Mouse (Mus musculus) heart, embryonic 15.5 days (tissue): ENCODE measurements around the gene Med31. TPM values are rescaled to one million over a fixed set of nuclear protein-coding genes. Genes with fewer than 3 reads are reported as not detected.

Experiments used
- ATAC-seq: fragments of 200-750 bp; cut with Nextera tagmentation; replicated peaks from 2 replicates; pipeline ENCODE4 v1.8.0; 2017; ENCODE audit warnings: low read depth, moderate TSS enrichment; ENCODE audit not compliant: insufficient number of reproducible peaks, insufficient read depth, low FRiP score
- H3K27ac ChIP-seq: fragments of 300-500 bp; sonication (generic); 2 replicates; pipeline ENCODE4 v1.5.1; 2015; ENCODE audit warnings: mild to moderate bottlenecking, inconsistent platforms
- H3K27me3 ChIP-seq: fragments of 300-500 bp; sonication (generic); 2 replicates; pipeline ENCODE4 v1.6.1; 2015; ENCODE audit warnings: inconsistent platforms
- H3K36me3 ChIP-seq: fragments of 300-500 bp; sonication (generic); 2 replicates; pipeline ENCODE4 v1.6.1; 2015; ENCODE audit warnings: mild to moderate bottlenecking, inconsistent platforms
- H3K4me1 ChIP-seq: fragments of 300-500 bp; sonication (generic); replicated peaks from 2 replicates; pipeline ENCODE4 v1.6.1; 2015; ENCODE audit warnings: inconsistent platforms
- H3K4me2 ChIP-seq: fragments of 300-500 bp; sonication (generic); 2 replicates; pipeline ENCODE4 v1.6.1; 2015; ENCODE audit warnings: inconsistent platforms, mild to moderate bottlenecking, moderate library complexity
- H3K4me3 ChIP-seq: fragments of 300-500 bp; sonication (generic); 2 replicates; pipeline ENCODE4 v1.5.1; 2015; ENCODE audit warnings: mild to moderate bottlenecking, inconsistent platforms
- H3K9ac ChIP-seq: fragments of 300-500 bp; sonication (generic); 2 replicates; pipeline ENCODE4 v1.6.1; 2015; ENCODE audit warnings: mild to moderate bottlenecking, inconsistent platforms
- H3K9me3 ChIP-seq: fragments of 300-500 bp; sonication (generic); replicated peaks from 2 replicates; pipeline ENCODE4 v1.6.1; 2016; ENCODE audit warnings: inconsistent platforms
- WGBS: fragments of 180-500 bp; shearing (Covaris S2); methylation state at CpG from one replicate; pipeline ENCODE4 v1.1.7; 2015; ENCODE audit warnings: mixed read lengths; 5-methylcytosine and 5-hydroxymethylcytosine counted together
- polyA plus RNA-seq: library from polyadenylated mRNA; unstranded; fragments of >200 nt; fragmentation: Nextera tagmentation; extraction: Ambion mirVana; gene quantifications from 2 replicates; pipeline ENCODE4 v1.2.1, GENCODE M21; 2015

Gene Med31
- polyA plus RNA-seq: 28.2 and 29.4 TPM in 2 replicates

DNA sequence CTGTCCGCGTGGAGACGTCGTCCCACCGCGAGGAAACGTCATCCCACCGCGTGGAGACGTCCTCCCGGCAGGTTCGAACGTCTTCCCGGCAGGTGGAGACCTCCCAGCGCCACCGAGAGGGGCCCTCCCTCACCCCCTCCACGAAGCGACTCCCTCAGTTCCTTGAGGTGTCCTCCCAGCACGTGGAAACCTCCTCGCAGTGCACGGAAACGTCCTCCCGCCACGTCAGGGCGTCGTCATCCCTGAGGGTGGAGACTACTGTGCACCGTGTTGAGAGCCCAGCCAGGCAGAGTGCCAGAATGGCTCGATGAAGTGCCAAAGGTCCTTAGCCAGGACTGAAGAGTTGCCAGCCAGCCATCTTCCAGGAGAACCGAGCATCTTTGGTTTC, at the start of gene Med31:
Gene Med31 (minus strand): TSS at position 183 of the 388 bp plus-strand sequence.
- ATAC-seq: peak; percentile 69
- WGBS: 2% methylated on average over 29 of the region's 29 CpGs

DNA sequence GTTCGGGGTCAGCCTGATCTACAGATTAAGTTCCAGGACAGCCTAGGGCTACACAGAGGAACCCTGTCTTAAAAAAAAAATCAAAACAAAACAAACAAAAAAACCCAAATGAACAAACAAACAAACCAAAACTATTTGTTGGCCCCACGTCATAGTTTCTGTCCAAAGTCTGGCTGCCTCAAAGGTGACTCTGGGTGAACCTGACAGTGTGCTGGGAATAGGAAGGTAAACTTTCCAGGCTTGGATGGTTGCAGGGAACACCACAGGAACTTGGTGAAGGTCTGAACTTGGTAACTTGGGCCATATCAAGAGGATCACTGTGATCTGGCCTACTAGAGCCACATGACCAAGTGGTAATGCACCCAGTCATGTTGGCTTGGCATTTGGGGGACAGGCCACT, 41.0 kb upstream of the Med31 start:
- no peak for ATAC-seq
- Histone ChIP-seq H3K9me3 (no peaks in the 10 kb centered on the region), H3K27ac (no peak overlapping the region), H3K4me1 (no peaks in the 10 kb centered on the region), H3K9ac (no peak overlapping the region), H3K4me2 (no peak overlapping the region), H3K36me3 (no peaks in the 10 kb centered on the region), H3K27me3 (peaks cover 6% of the 10 kb centered on the region; the same call in 1 of the 2 replicates), H3K4me3 (no peak overlapping the region)
- WGBS: 69% methylated on average over 2 of the region's 2 CpGs

More for the DNA sequence above, at the start of gene Med31:
- H3K27me3 ChIP-seq: no peaks in the 10 kb centered on the region
- peaks cover 18% of the 10 kb centered on the region for H3K4me1 ChIP-seq
- peak within 1 kb of the TSS; percentile 78 for H3K27ac ChIP-seq
- H3K36me3 ChIP-seq: peaks cover 18% of the 10 kb centered on the region
- peak within 1 kb of the TSS; percentile 93 for H3K4me3 ChIP-seq
- H3K9me3 ChIP-seq: no peaks in the 10 kb centered on the region
- H3K9ac ChIP-seq: peak within 1 kb of the TSS; percentile 80
- peak within 1 kb of the TSS; percentile 94 for H3K4me2 ChIP-seq

DNA sequence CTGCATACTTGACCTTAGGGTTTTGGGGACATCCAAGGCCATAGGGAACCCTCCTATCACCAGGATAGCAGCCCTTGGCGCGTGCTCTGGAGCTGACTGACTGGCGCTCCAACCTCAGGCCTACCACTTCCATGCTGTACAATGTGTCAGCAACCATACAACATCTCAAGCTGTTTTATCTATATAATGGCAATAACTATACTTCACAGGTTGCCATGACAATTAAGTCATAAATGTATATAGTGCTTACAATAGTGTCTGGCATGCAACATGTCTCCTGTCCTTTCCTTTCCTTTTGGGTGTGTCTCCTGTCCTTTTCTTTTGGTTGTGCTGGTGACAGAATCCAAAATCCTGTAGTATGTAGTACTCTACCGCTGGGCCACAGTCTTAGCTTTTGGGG, 40.2 kb upstream of the Med31 start:
- Histone ChIP-seq H3K4me3 (no peak overlapping the region), H3K9me3 (no peaks in the 10 kb centered on the region), H3K27ac (no peak overlapping the region), H3K9ac (no peak overlapping the region), H3K36me3 (no peaks in the 10 kb centered on the region), H3K27me3 (peaks cover 6% of the 10 kb centered on the region; the same call in 1 of the 2 replicates), H3K4me2 (no peak overlapping the region), H3K4me1 (no peaks in the 10 kb centered on the region)
- WGBS: 91% methylated on average over 4 of the region's 4 CpGs
- ATAC-seq: no peak

DNA sequence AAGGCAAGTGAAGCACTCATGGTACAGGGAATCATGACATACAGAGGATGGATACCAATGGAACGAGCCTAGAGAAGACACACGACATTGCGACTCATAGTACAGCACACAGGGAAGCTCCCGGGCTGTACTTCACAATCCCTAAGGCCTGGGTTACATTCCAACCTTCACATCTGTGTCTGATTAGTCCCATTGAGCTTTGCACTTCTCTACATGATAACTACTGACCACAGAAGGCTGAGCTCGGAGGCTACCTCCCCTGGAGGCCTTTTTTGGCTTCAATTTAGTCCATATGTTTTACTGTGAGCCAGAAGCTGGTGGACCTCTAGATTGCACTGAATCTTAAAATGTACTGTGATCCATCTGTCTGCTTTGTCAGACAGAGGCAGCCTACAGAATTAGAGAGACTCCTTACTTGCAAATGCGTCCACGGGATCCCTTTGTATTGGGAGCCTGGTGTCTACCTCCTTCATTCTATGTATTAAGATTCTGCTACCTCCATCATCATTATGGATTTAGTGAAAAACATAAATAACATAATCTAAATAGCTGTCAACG, 29.9 kb upstream of the Med31 start:
- no peak overlapping the region for H3K4me3 ChIP-seq
- ATAC-seq: no peak
- no peak overlapping the region for H3K27ac ChIP-seq
- H3K4me1 ChIP-seq: no peaks in the 10 kb centered on the region
- H3K27me3 ChIP-seq: peaks cover 6% of the 10 kb centered on the region
- H3K4me2 ChIP-seq: no peak overlapping the region
- H3K36me3 ChIP-seq: no peaks in the 10 kb centered on the region
- no peak overlapping the region for H3K9ac ChIP-seq
- H3K9me3 ChIP-seq: no peaks in the 10 kb centered on the region
- WGBS: 71% methylated on average over 8 of the region's 8 CpGs

DNA sequence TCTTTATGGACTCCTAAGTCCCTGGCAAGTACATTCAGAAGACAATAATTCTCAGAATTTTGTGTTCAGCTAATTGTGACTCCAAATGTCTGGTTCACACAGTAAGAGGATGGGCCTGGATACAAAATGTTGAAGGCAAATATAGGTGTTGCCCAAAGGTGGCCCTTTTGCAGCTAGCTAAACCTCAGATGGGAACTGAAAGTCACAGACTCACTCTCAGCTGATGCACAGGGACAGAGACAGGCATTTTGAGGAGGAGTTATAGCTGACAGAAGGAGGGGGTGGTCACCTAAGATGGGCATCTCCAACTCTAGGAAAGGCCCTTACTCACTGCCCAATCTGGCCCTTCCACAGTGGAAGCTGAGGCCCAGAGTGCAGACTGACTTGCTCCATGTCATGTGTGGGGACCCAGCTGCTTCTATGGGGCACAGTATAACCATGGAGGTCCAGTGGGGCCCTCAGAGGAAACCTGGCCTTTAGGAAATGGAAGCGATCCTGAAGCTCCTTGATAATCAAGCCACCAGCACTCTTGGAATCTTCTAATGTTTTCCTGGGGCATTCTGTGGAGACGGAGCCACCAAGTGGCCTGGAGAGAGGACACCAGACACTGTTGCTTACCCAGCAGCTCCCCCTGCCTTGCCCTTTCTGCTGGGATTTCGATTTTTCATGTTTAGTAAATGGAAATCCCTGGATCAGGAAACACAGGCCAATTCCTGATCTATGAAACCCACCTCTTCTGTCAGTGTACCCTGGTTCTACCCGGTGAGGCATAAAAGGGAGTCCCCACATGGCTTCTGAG, 24.9 kb upstream of the Med31 start:
- Histone ChIP-seq H3K4me3 (no peak overlapping the region), H3K27me3 (no peaks in the 10 kb centered on the region; the same call in none of the 2 replicates), H3K9me3 (no peaks in the 10 kb centered on the region), H3K36me3 (no peaks in the 10 kb centered on the region), H3K9ac (no peak overlapping the region), H3K4me1 (no peaks in the 10 kb centered on the region), H3K4me2 (no peak overlapping the region), H3K27ac (no peak overlapping the region)
- 61% methylated on average over 4 of the region's 4 CpGs for WGBS
- no peak for ATAC-seq

DNA sequence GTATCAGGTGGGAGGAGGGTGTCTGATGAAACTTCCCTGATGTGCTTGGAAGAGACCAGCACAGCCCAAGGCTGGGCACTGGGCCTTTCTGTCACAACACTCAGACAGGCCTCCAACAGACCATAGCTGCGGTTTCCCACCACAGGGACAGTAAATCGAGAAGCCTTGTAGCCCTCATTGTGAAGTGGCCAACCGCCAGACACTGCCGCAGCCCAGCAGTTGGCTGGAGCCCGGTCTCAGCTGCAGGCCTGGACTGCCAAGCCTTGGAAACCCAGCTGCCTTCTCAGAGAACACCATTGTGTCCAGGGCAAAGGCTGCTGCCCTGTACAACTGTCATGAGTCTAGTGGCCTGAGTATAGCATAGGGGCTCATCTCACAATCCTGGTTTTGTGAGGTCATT, 18.6 kb upstream of the Med31 start:
- no peaks in the 10 kb centered on the region for H3K4me1 ChIP-seq
- H3K27me3 ChIP-seq: no peaks in the 10 kb centered on the region
- ATAC-seq: no peak
- H3K4me3 ChIP-seq: no peak overlapping the region
- no peak overlapping the region for H3K27ac ChIP-seq
- 60% methylated on average over 5 of the region's 5 CpGs for WGBS
- no peaks in the 10 kb centered on the region for H3K36me3 ChIP-seq
- no peak overlapping the region for H3K9ac ChIP-seq
- H3K9me3 ChIP-seq: no peaks in the 10 kb centered on the region
- H3K4me2 ChIP-seq: no peak overlapping the region

DNA sequence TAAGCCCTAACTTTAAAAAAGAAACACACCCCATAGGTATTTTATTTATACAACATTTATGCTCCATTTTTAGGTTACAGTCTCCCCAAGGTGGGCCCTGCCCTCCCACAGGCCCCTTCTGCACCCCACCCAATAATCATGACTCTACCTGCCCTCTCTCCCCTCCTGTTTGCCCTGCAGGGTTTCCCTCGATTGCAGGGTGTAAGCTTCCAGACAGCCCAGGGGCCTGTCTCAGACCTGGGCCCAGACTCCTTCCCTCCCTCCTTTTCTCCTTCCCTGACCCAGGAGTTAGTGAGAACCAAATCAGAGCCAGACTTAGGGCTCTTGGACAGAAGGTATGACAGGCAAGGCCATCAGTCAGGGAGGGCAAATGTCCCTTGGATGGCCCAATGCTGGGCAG, 17.6 kb upstream of the Med31 start:
- Histone ChIP-seq H3K4me2 (no peak overlapping the region), H3K36me3 (no peaks in the 10 kb centered on the region), H3K4me3 (no peak overlapping the region), H3K4me1 (no peaks in the 10 kb centered on the region), H3K27ac (no peak overlapping the region), H3K9ac (no peak overlapping the region), H3K27me3 (peaks cover 3% of the 10 kb centered on the region; the same call in 1 of the 2 replicates), H3K9me3 (no peaks in the 10 kb centered on the region)
- 76% methylated on average over 1 of the region's 1 CpGs for WGBS
- no peak for ATAC-seq

DNA sequence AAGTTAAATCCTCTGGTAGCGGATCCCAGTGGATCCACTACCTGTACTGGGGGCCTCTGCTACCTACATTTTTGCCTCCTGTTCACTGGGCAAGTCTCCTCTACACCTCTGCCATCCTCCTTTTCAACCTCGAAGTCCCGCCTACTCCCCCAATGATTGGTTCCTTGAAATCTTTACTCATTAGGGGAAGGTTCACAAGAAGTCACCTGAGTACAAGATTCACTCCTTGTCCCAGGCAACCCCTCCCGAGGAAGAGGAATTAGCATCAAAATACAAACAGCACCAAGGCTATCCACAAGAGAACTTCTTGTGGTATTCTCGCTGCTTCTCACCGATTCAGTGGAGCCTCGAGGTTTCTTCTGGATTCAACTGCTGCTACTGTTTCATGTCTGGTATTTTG, 16.7 kb upstream of the Med31 start:
- WGBS: 79% methylated on average over 7 of the region's 7 CpGs

DNA sequence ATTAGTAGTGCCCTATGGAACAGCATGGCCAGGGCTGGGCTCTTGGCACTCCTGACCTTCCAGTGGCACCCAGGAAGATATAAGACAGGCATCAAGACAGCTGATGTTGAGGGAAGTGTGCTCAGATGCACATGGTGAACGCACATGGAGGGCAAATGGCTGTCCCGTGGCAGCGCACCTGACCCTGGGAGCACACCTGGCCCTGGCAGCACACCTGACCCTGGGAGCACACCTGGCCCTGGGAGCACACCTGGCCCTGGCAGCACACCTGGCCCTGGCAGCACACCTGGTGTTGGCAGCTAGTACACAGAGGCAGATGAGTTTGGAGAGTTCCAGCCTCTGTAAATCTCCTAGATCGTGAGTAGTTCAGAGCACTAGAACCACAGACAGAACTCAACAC, 13.1 kb upstream of the Med31 start:
- ATAC-seq: no peak
- Histone ChIP-seq H3K36me3 (no peaks in the 10 kb centered on the region), H3K9me3 (no peaks in the 10 kb centered on the region), H3K27me3 (peaks cover 3% of the 10 kb centered on the region; the same call in 1 of the 2 replicates), H3K27ac (no peak overlapping the region), H3K9ac (no peak overlapping the region), H3K4me2 (no peak overlapping the region), H3K4me3 (no peak overlapping the region), H3K4me1 (0 out of 2 replicates have a peak, but pooled peaks cover 4% of the 10 kb centered on the region)
- WGBS: 87% methylated on average over 4 of the region's 4 CpGs

More for the DNA sequence above, 16.7 kb upstream of the Med31 start:
- Histone ChIP-seq H3K36me3 (no peaks in the 10 kb centered on the region), H3K4me1 (no peaks in the 10 kb centered on the region), H3K4me3 (no peak overlapping the region), H3K27ac (no peak overlapping the region), H3K9me3 (no peaks in the 10 kb centered on the region), H3K9ac (no peak overlapping the region), H3K4me2 (no peak overlapping the region), H3K27me3 (peaks cover 3% of the 10 kb centered on the region; the same call in 1 of the 2 replicates)
- no peak for ATAC-seq

DNA sequence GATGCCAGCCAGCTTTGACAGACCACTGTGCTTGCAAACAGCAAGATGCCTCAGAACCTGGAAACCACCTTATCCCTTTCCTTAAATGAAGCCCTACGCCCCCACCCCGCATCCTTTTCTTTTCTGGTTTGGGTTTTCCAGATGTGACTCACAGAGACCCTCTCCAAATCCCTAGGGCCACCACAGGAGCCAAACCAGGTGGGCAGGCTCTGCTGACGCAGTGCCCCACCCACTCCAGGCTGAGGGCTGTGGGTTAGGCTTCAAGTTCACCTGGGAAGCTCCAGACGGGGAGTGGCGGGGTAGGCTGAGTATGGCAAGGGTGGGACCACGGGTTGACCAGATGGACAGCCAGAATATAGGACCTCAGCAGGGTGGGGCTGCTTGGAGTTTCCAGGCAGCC, 11.5 kb upstream of the Med31 start:
- Histone ChIP-seq H3K9ac (no peak overlapping the region), H3K27ac (no peak overlapping the region), H3K4me3 (no peak overlapping the region), H3K36me3 (no peaks in the 10 kb centered on the region), H3K4me2 (no peak overlapping the region), H3K9me3 (no peaks in the 10 kb centered on the region), H3K27me3 (peaks cover 3% of the 10 kb centered on the region; the same call in 1 of the 2 replicates), H3K4me1 (0 out of 2 replicates have a peak, but pooled peaks cover 4% of the 10 kb centered on the region)
- 80% methylated on average over 6 of the region's 6 CpGs for WGBS
- ATAC-seq: no peak

DNA sequence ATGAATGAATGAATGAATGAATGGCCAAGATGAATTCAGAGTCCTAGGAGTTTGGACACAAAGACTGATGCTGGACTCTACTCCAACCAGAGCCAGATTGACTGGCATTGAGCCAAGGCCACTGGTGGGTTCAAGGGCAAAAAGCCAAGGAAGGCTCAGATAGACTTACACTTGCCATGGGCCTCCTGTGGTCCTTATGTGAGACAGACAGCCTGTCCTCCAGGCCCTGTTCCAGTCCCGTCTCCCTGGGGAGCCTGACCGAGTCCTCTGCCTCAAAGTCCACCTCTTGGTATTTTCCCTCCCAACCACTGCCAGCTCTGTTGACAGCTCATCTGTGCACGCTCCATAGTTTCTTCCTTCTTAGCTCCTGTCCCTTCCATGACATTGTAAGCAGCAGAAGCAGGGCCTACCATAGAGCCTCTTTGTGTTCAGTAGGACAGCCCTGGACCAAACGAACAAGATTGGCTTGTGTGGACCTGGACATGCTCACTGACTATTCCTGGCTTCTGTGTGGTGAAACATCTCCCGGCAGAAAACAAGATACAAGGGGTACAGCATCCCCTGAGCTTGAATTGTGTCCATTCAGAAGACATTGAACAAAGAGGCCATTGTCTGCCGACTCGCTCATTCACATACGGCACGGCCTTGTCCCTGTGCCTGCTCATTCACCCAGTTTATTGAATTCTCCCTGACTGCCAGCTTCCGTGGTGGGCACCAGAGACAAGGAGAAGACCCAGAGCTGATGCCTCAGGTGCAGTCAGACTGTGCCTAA, 10.8 kb upstream of the Med31 start:
- ATAC-seq: no peak
- no peak overlapping the region for H3K4me3 ChIP-seq
- no peak overlapping the region for H3K4me2 ChIP-seq
- no peaks in the 10 kb centered on the region for H3K36me3 ChIP-seq
- no peaks in the 10 kb centered on the region for H3K9me3 ChIP-seq
- WGBS: 63% methylated on average over 10 of the region's 10 CpGs
- H3K27me3 ChIP-seq: peaks cover 3% of the 10 kb centered on the region; the same call in 1 of the 2 replicates
- H3K9ac ChIP-seq: no peak overlapping the region
- no peak overlapping the region for H3K27ac ChIP-seq
- H3K4me1 ChIP-seq: 0 out of 2 replicates have a peak, but pooled peaks cover 4% of the 10 kb centered on the region
